Mouse (Mus musculus): ENCODE measurements around the gene Iqschfp.

DNA sequence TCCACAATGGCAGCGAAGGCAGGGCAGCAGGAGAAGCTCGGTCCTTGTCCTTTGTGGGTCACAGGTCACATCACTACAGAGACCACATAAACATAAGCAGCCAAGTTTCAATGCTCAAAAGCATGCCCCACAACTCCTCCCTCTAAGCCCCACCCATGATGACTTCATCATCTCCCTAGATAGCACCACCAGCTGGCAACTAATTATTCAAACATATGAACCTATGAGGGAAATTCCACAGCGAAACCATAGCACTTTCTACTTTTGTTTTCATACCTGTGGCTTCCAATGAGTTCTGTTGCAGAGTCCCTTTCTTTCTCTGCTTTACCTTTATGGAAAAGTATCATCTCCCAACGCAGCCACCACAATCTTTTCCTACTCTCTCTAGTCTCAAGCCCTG lies 443.5 kb downstream of the Iqschfp start:
- TF ChIP-seq GATA1 (IDR thresholded peaks at IDR 0.05; ENCODE audit: borderline replicate concordance, low read length) = no peak
- TF ChIP-seq FLI1 (IDR thresholded peaks at IDR 0.05; ENCODE audit: low read length) = no peak

All from megakaryocyte, embryonic 14.5 days (primary cell).